Mouse (Mus musculus): ENCODE data around the gene Gm10643.
A peak's percentile ranks its signal among the peaks of the same experiment; 100 is the strongest.

The Gm10643 gene

DNA sequence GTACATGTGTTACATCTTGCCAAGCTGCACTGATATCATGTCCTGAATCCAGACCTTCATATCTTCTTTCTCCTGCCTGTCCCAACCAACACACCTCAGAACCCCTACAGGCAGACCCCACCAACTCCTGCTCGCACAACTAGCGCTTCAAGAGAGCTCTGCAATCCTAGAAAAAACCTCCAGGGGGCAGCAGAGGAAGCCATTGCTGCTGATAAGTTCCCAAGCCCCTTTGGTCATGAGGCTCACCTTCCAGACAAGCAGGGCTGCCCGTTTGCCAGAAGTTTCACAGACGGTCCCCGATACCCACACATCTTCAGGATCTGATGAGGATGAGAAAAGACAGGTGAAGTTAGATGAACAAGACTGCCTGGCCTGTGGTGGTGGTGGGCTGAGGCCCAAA is 25.9 kb downstream of the Gm10643 start:
- DNase-seq (ENCODE audit: extremely low spot score): peak; percentile 81

GRCm38 (mm10) chr8:84038015-84038414 is 26.9 kb downstream of the Gm10643 start:
- DNase-seq (ENCODE audit: extremely low spot score): no peak

DNA sequence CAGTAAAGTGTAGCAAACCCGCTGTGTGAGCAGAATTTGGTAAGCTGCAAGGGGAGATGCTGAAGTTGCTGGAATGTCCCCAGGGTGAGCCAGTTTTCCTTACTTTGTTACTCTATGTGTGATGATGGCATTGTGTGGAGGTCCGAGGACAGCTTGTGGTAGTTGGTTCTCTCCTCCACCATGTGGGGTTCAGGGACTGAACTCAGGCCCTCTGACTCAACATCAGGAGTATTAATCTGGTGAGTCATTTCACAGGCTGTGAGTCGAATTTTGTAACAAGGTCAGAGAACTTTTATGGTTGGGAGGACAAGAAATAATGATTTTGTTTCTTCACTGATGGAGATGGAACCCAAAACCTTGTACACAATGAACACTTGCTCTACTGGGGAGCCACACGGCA is 32.2 kb downstream of the Gm10643 start:
- DNase-seq (ENCODE audit: extremely low spot score): no peak

GRCm38 (mm10) chr8:84029272-84029671 is 35.7 kb downstream of the Gm10643 start:
- no peak for DNase-seq (ENCODE audit: extremely low spot score)

DNA sequence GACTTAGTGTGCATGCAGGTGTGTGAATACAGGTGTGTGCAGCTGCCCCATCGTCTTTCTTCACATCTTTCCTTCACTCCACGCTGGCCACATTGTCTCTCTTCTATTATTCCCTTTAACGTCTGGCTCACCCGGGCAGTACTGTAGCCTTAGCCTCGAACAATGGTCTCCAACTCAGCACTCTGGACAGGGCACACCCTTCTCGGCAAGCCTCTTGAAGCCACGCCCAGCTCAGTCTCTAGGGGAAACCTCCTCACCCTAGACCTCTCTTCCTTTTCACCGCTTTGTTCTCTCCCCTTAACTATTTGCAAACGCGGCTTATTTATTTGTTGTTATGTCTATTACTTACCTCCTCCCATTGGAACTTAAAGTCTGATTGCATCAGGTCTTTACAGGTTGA is 37.5 kb downstream of the Gm10643 start:
- DNase-seq (ENCODE audit: extremely low spot score): no peak

DNA sequence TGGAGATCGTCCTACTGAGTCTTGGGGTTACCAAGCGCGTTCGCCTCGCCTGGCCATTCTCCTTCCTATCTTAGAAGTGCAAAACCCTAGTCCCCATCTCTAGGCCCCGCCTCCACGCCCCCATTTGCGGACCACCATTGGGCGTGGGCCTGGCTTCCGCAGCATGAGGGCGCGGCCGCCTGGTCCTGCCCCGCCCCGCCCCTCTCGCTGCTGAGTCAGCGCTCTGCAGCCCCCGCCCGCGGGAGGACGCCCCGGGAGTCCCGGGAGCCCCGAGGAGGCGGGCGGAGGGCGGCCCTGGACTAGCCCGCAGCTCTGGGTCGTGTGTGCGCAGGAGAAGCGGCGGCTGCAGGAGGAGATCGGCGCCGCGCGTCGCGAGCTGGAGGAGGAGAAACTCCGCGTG is 39.1 kb downstream of the Gm10643 start:
- DNase-seq (ENCODE audit: extremely low spot score): no peak

DNA sequence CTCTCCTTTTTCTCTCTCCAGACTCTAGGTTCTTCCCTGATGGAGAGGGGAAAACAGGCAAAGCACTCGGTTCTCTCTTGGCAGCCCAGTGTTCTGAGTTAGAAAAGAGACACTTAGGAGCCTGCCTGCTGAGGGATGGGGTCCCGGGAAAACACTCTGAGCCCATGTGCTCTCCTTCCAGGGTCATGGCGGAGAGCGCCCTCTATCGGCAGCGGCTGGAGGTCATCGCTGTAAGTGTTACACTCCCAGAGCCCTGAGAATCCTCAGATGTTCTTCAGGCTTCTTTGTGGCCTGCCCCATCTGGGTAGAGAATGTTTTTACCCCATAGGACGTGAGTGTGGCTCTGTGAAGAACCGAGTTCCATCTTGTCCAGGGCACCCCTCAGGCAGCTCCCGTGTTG is 40.8 kb downstream of the Gm10643 start:
- DNase-seq (ENCODE audit: extremely low spot score): no peak

GRCm38 (mm10) chr8:84023631-84024030 is 41.3 kb downstream of the Gm10643 start:
- DNase-seq (ENCODE audit: extremely low spot score): no peak

DNA sequence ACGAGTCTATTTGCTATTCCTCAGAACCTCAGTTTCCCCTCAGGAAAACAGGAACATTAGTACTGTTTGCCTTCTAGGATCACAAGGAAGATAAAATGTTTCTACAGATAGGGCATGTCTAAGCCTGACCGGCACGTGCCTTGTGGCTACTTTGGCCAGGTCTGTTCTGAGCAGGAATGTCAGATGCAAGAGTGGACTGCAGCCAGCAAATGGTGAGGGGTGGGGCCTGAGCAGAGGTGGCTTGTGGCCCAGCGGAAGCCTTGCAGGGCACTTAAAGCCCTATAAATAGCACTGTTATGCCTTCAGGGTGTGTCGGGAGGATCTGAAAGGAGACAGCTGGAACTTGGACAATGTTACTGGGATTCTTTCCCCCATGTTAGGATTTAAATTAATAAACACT is 41.9 kb downstream of the Gm10643 start:
- no peak for DNase-seq (ENCODE audit: extremely low spot score)

GRCm38 (mm10) chr8:84021569-84021968 is 43.4 kb downstream of the Gm10643 start:
- no peak for DNase-seq (ENCODE audit: extremely low spot score)

GRCm38 (mm10) chr8:84021096-84021495 is 43.8 kb downstream of the Gm10643 start, which contains the start of gene Palm3:
Gene Palm3 (plus strand): TSS chr8:84021471.
- DNase-seq (ENCODE audit: extremely low spot score): no peak

GRCm38 (mm10) chr8:84019738-84020137 is 45.2 kb downstream of the Gm10643 start:
- DNase-seq (ENCODE audit: extremely low spot score): no peak

DNA sequence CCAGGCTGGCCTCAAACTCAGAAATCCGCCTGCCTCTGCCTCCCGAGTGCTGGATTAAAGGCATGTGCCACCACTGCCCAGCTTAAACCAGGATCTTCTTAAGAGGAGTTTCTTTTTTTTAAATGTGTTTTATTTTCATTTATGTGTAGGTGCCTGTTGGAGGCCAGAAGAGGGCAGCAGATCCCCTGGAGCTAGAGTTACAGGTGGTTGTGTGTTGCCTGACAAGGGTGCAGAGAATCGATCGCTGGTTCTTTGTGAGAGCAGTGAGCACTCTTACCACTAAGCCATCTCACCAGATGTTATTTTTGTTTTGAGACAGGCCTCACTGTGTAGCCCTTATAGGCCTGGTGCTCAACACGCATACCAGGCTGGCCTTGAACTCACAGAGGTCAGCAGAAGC is 49.1 kb downstream of the Gm10643 start:
- no peak for DNase-seq (ENCODE audit: extremely low spot score)
